Mouse (Mus musculus): ENCODE data around the gene Lrrc66. TPM values are rescaled to one million over a fixed set of nuclear protein-coding genes. Genes with fewer than 3 reads are reported as not detected.

Gene Lrrc66
- polyA plus RNA-seq, 1 experiment: not detected

- H3K4me1 ChIP-seq (ENCODE audit: control insufficient read depth, insufficient read depth, low read length): no peaks in the 10 kb centered on the region
- no peak overlapping the region for H3K4me3 ChIP-seq (ENCODE audit: insufficient read depth, low read length)
- H3K27ac ChIP-seq (ENCODE audit: insufficient read depth, low read length): no peak overlapping the region
- TF ChIP-seq POLR2A (IDR thresholded peaks at IDR 0.05; ENCODE audit: low read depth, low read length) (no peak), CTCF (IDR thresholded peaks at IDR 0.05; ENCODE audit: borderline replicate concordance, insufficient read depth, low read length) (no peak)
Observed at GRCm38 (mm10) chr5:73625505-73625904, 6.8 kb downstream of the Lrrc66 start.

GRCm38 (mm10) chr5:73618969-73619368 is 13.4 kb downstream of the Lrrc66 start:
- H3K4me3 ChIP-seq (ENCODE audit: insufficient read depth, low read length): no peak overlapping the region
- H3K4me1 ChIP-seq (ENCODE audit: control insufficient read depth, insufficient read depth, low read length): no peaks in the 10 kb centered on the region
- no peak overlapping the region for H3K27ac ChIP-seq (ENCODE audit: insufficient read depth, low read length)
- no peak for TF ChIP-seq POLR2A (IDR thresholded peaks at IDR 0.05; ENCODE audit: low read depth, low read length)
- TF ChIP-seq CTCF (IDR thresholded peaks at IDR 0.05; ENCODE audit: borderline replicate concordance, insufficient read depth, low read length): no peak

GRCm38 (mm10) chr5:73615211-73615610 is 17.1 kb downstream of the Lrrc66 start:
- Histone ChIP-seq H3K4me3 (ENCODE audit: insufficient read depth, low read length) (no peak overlapping the region), H3K27ac (ENCODE audit: insufficient read depth, low read length) (no peak overlapping the region), H3K4me1 (ENCODE audit: control insufficient read depth, insufficient read depth, low read length) (no peaks in the 10 kb centered on the region)
- TF ChIP-seq POLR2A (IDR thresholded peaks at IDR 0.05; ENCODE audit: low read depth, low read length): no peak
- TF ChIP-seq CTCF (IDR thresholded peaks at IDR 0.05; ENCODE audit: borderline replicate concordance, insufficient read depth, low read length): no peak

GRCm38 (mm10) chr5:73613296-73613695 is 19.0 kb downstream of the Lrrc66 start:
- no peaks in the 10 kb centered on the region for H3K4me1 ChIP-seq (ENCODE audit: control insufficient read depth, insufficient read depth, low read length)
- no peak for TF ChIP-seq CTCF (IDR thresholded peaks at IDR 0.05; ENCODE audit: borderline replicate concordance, insufficient read depth, low read length)
- TF ChIP-seq POLR2A (IDR thresholded peaks at IDR 0.05; ENCODE audit: low read depth, low read length): no peak

GRCm38 (mm10) chr5:73611071-73611470 is 21.3 kb downstream of the Lrrc66 start:
- Histone ChIP-seq H3K4me1 (ENCODE audit: control insufficient read depth, insufficient read depth, low read length) (no peaks in the 10 kb centered on the region), H3K27ac (ENCODE audit: insufficient read depth, low read length) (no peak overlapping the region), H3K4me3 (ENCODE audit: insufficient read depth, low read length) (no peak overlapping the region)
- TF ChIP-seq CTCF (IDR thresholded peaks at IDR 0.05; ENCODE audit: borderline replicate concordance, insufficient read depth, low read length) (no peak), POLR2A (IDR thresholded peaks at IDR 0.05; ENCODE audit: low read depth, low read length) (no peak)

More at GRCm38 (mm10) chr5:73613296-73613695, 19.0 kb downstream of the Lrrc66 start:
- Histone ChIP-seq H3K4me3 (ENCODE audit: insufficient read depth, low read length) (no peak overlapping the region), H3K27ac (ENCODE audit: insufficient read depth, low read length) (no peak overlapping the region)

- Histone ChIP-seq H3K4me3 (ENCODE audit: insufficient read depth, low read length) (no peak overlapping the region), H3K4me1 (ENCODE audit: control insufficient read depth, insufficient read depth, low read length) (no peaks in the 10 kb centered on the region), H3K27ac (ENCODE audit: insufficient read depth, low read length) (no peak overlapping the region)
- TF ChIP-seq POLR2A (IDR thresholded peaks at IDR 0.05; ENCODE audit: low read depth, low read length): no peak
- TF ChIP-seq CTCF (IDR thresholded peaks at IDR 0.05; ENCODE audit: borderline replicate concordance, insufficient read depth, low read length): no peak
Observed at GRCm38 (mm10) chr5:73604964-73605363, 27.4 kb downstream of the Lrrc66 start.

GRCm38 (mm10) chr5:73604542-73604941 is 27.8 kb downstream of the Lrrc66 start:
- no peak overlapping the region for H3K27ac ChIP-seq (ENCODE audit: insufficient read depth, low read length)
- H3K4me1 ChIP-seq (ENCODE audit: control insufficient read depth, insufficient read depth, low read length): no peaks in the 10 kb centered on the region
- no peak for TF ChIP-seq POLR2A (IDR thresholded peaks at IDR 0.05; ENCODE audit: low read depth, low read length)
- no peak for TF ChIP-seq CTCF (IDR thresholded peaks at IDR 0.05; ENCODE audit: borderline replicate concordance, insufficient read depth, low read length)
- no peak overlapping the region for H3K4me3 ChIP-seq (ENCODE audit: insufficient read depth, low read length)

- H3K4me1 ChIP-seq (ENCODE audit: control insufficient read depth, insufficient read depth, low read length): no peaks in the 10 kb centered on the region
- TF ChIP-seq CTCF (IDR thresholded peaks at IDR 0.05; ENCODE audit: borderline replicate concordance, insufficient read depth, low read length) (no peak), POLR2A (IDR thresholded peaks at IDR 0.05; ENCODE audit: low read depth, low read length) (no peak)
- no peak overlapping the region for H3K4me3 ChIP-seq (ENCODE audit: insufficient read depth, low read length)
- no peak overlapping the region for H3K27ac ChIP-seq (ENCODE audit: insufficient read depth, low read length)
Observed at GRCm38 (mm10) chr5:73602865-73603264, 29.5 kb downstream of the Lrrc66 start.

- Histone ChIP-seq H3K27ac (ENCODE audit: insufficient read depth, low read length) (no peak overlapping the region), H3K4me1 (ENCODE audit: control insufficient read depth, insufficient read depth, low read length) (no peaks in the 10 kb centered on the region), H3K4me3 (ENCODE audit: insufficient read depth, low read length) (no peak overlapping the region)
- TF ChIP-seq POLR2A (IDR thresholded peaks at IDR 0.05; ENCODE audit: low read depth, low read length): no peak
- TF ChIP-seq CTCF (IDR thresholded peaks at IDR 0.05; ENCODE audit: borderline replicate concordance, insufficient read depth, low read length): no peak
Observed at GRCm38 (mm10) chr5:73601361-73601763, 31.0 kb downstream of the Lrrc66 start.

GRCm38 (mm10) chr5:73599991-73600390 is 32.3 kb downstream of the Lrrc66 start:
- TF ChIP-seq POLR2A (IDR thresholded peaks at IDR 0.05; ENCODE audit: low read depth, low read length) (no peak), CTCF (IDR thresholded peaks at IDR 0.05; ENCODE audit: borderline replicate concordance, insufficient read depth, low read length) (no peak)
- Histone ChIP-seq H3K4me3 (ENCODE audit: insufficient read depth, low read length) (no peak overlapping the region), H3K27ac (ENCODE audit: insufficient read depth, low read length) (no peak overlapping the region), H3K4me1 (ENCODE audit: control insufficient read depth, insufficient read depth, low read length) (no peaks in the 10 kb centered on the region)
